Mouse (Mus musculus): ENCODE data around the gene Med16. TPM values are rescaled to one million over a fixed set of nuclear protein-coding genes. Genes with fewer than 3 reads are reported as not detected.

Med16 gene
- total and polyA plus RNA-seq, 3 experiments: 10.2 to 22.8 (median 12.1) TPM

DNA sequence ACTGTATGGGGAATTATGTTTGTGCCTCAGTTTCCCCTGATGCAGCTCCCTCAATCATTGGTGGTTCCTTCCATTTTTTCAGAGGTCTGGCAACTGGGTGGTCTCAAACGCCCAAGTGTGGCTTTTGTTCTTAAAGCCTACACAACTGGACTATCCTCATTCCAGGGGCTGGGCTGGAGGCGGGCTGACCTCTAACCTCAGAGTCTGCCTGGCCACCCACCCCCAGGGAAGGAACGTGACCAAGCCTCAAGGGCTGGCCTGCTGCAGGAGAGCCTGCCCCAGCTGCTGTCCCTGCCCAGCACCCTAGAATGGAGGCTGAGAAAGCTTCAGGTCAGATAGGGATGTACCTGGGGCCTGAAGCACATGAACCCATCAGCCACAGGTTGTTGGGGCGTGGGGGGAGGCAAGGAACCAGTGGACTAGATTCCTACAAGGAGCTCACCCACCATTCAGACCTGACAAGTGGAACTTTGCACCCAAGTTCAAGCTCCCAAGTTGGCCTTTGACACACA, 48.0 kb upstream of the Med16 start:
- Histone ChIP-seq H3K79me2 (replicated peaks; ENCODE audit: control insufficient read depth, extremely low read depth, insufficient read depth, poor library complexity, severe bottlenecking) (peaks cover 17% of the 10 kb centered on the region), H3K4me3 (replicated peaks in 1 of 3; ENCODE audit: low read depth in 2 of 3, low read length in 2 of 3, poor library complexity in 1 of 3) (no peak overlapping the region), H3K4me1 (ENCODE audit: control insufficient read depth in 1 of 2, insufficient read depth in 2 of 2) (peaks cover 29 to 61% of the 10 kb centered on the region in 2 experiments), H3K27ac (ENCODE audit: insufficient read depth, low read depth) (no peak overlapping the region), H3K4me2 (ENCODE audit: insufficient read depth, low read depth, poor library complexity, severe bottlenecking) (no peak overlapping the region), H3K9me3 (replicated peaks; ENCODE audit: low read length) (no peaks in the 10 kb centered on the region), H3K9ac (ENCODE audit: insufficient read depth, low read depth) (no peak overlapping the region), H3K36me3 (replicated peaks in 1 of 2; ENCODE audit: control insufficient read depth in 1 of 2, insufficient read depth in 1 of 2, low read length in 1 of 2) (peaks cover 16 to 34% of the 10 kb centered on the region in 2 experiments), H3K27me3 (replicated peaks) (no peaks in the 10 kb centered on the region)
- in situ Hi-C loops (cut with MboI; ENCODE audit: low pct_ligation_motif_present, low pct_unique_long_range_greater_than_20kb, low sequenced_read_pairs): no loop called here
- no peak for DNase-seq (ENCODE audit: extremely low read depth)
- dilution Hi-C loops (cut with MboI; ENCODE audit: extremely low pct_ligation_motif_present, extremely low pct_unique_long_range_greater_than_20kb, low sequenced_read_pairs): no loop called here
- TF ChIP-seq CTCF (conservative IDR thresholded peaks at IDR 0.05 in 1 of 2, IDR thresholded peaks at IDR 0.05 in 1 of 2; ENCODE audit: low read depth in 2 of 2, low read length in 2 of 2) (no peak), BHLHE40 (IDR thresholded peaks at IDR 0.05; ENCODE audit: low read depth, low read length) (no peak), KAT2A (IDR thresholded peaks at IDR 0.05; ENCODE audit: insufficient replicate concordance, low read length) (no peak), MYC (IDR thresholded peaks at IDR 0.05; ENCODE audit: low read depth, low read length) (no peak)

DNA sequence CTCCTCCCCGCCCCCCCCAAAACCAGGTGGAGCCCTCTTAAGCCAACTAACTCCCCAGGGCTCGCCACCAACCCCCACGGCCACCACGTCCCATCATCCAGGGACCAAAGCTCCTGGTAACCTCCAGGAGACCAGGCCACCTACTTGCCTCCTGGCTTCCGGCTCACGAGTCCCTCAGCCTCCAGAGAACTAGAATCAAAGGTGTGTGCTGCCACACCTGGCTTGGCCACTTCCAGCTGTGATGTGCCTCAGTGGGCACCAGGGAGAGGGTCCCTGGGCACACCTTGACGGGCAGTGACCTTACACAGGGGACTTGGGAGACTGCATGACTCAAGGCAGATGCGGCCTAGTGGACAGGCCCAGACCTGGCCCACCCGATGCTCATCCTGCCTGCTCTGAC, 47.0 kb upstream of the Med16 start:
- in situ Hi-C loops (cut with MboI; ENCODE audit: low pct_ligation_motif_present, low pct_unique_long_range_greater_than_20kb, low sequenced_read_pairs): no loop called here
- dilution Hi-C loops (cut with MboI; ENCODE audit: extremely low pct_ligation_motif_present, extremely low pct_unique_long_range_greater_than_20kb, low sequenced_read_pairs): no loop called here
- H3K27ac ChIP-seq (ENCODE audit: insufficient read depth, low read depth): peak overlapping the region; percentile 53
- H3K79me2 ChIP-seq (replicated peaks; ENCODE audit: control insufficient read depth, extremely low read depth, insufficient read depth, poor library complexity, severe bottlenecking): peaks cover 7% of the 10 kb centered on the region
- no peak overlapping the region for H3K9ac ChIP-seq (ENCODE audit: insufficient read depth, low read depth)
- no peak overlapping the region for H3K4me2 ChIP-seq (ENCODE audit: insufficient read depth, low read depth, poor library complexity, severe bottlenecking)
- H3K27me3 ChIP-seq (replicated peaks): no peaks in the 10 kb centered on the region
- no peak overlapping the region for H3K4me3 ChIP-seq (replicated peaks in 1 of 3; ENCODE audit: low read depth in 2 of 3, low read length in 2 of 3, poor library complexity in 1 of 3)
- H3K4me1 ChIP-seq (ENCODE audit: control insufficient read depth in 1 of 2, insufficient read depth in 2 of 2): peaks cover 23 to 52% of the 10 kb centered on the region in 2 experiments
- DNase-seq (ENCODE audit: extremely low read depth): no peak
- H3K36me3 ChIP-seq (replicated peaks in 1 of 2; ENCODE audit: control insufficient read depth in 1 of 2, insufficient read depth in 1 of 2, low read length in 1 of 2): peaks cover 23 to 36% of the 10 kb centered on the region in 2 experiments
- H3K9me3 ChIP-seq (replicated peaks; ENCODE audit: low read length): no peaks in the 10 kb centered on the region
- TF ChIP-seq ZNF384 (IDR thresholded peaks at IDR 0.05; ENCODE audit: low read depth, low read length): no peak
- no peak for TF ChIP-seq JUN (IDR thresholded peaks at IDR 0.05; ENCODE audit: insufficient read depth, low read depth, low read length)
- no peak for TF ChIP-seq MAFK (IDR thresholded peaks at IDR 0.05; ENCODE audit: insufficient replicate concordance, low read length)
- TF ChIP-seq MAX (IDR thresholded peaks at IDR 0.05; ENCODE audit: low read length): no peak
- TF ChIP-seq MXI1 (IDR thresholded peaks at IDR 0.05; ENCODE audit: low read depth, low read length): no peak; the same call in 1 of the 2 replicates
- TF ChIP-seq POLR2AphosphoS2 (IDR thresholded peaks at IDR 0.05; ENCODE audit: low read depth, low read length): peak; percentile 5; the same call in 1 of the 2 replicates
- TF ChIP-seq UBTF (IDR thresholded peaks at IDR 0.05; ENCODE audit: low read depth, low read length): no peak
- no peak for TF ChIP-seq IRF4 (IDR thresholded peaks at IDR 0.05; ENCODE audit: low read depth, low read length)

DNA sequence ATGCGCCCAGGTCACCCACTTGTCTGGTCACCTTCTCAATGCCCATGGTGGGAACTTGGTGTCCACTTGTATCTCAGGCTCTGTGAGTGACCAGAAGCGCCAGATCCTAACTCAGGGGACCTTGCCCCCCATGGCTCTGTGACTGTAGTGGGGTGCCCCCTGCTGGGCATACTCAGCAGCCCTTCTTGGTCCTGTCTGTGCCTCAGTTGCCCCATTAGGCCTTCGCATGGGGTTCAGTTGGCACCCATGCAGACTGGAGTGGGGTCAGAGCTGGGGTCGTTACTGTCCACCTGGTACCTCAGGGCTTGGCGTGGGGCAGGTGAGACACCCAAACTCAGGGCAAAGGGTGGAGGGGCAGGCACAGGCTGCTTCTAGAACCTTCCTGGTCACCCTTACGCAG, 45.2 kb upstream of the Med16 start:
- no peak overlapping the region for H3K4me2 ChIP-seq (ENCODE audit: insufficient read depth, low read depth, poor library complexity, severe bottlenecking)
- H3K36me3 ChIP-seq (replicated peaks in 1 of 2; ENCODE audit: control insufficient read depth in 1 of 2, insufficient read depth in 1 of 2, low read length in 1 of 2): peaks cover 40 to 53% of the 10 kb centered on the region in 2 experiments
- H3K4me3 ChIP-seq (replicated peaks in 1 of 3; ENCODE audit: low read depth in 2 of 3, low read length in 2 of 3, poor library complexity in 1 of 3): no peak overlapping the region
- dilution Hi-C loops (cut with MboI; ENCODE audit: extremely low pct_ligation_motif_present, extremely low pct_unique_long_range_greater_than_20kb, low sequenced_read_pairs) (no loop called here), in situ Hi-C loops (cut with MboI; ENCODE audit: low pct_ligation_motif_present, low pct_unique_long_range_greater_than_20kb, low sequenced_read_pairs) (no loop called here)
- peaks cover 28 to 57% of the 10 kb centered on the region in 2 experiments for H3K4me1 ChIP-seq (ENCODE audit: control insufficient read depth in 1 of 2, insufficient read depth in 2 of 2)
- no peaks in the 10 kb centered on the region for H3K79me2 ChIP-seq (replicated peaks; ENCODE audit: control insufficient read depth, extremely low read depth, insufficient read depth, poor library complexity, severe bottlenecking)
- H3K9me3 ChIP-seq (replicated peaks; ENCODE audit: low read length): no peaks in the 10 kb centered on the region
- H3K9ac ChIP-seq (ENCODE audit: insufficient read depth, low read depth): no peak overlapping the region
- H3K27ac ChIP-seq (ENCODE audit: insufficient read depth, low read depth): no peak overlapping the region
- H3K27me3 ChIP-seq (replicated peaks): no peaks in the 10 kb centered on the region
- DNase-seq (ENCODE audit: extremely low read depth): no peak
- no peak for TF ChIP-seq NRF1 (IDR thresholded peaks at IDR 0.05; ENCODE audit: low read depth, low read length)
- peak; percentile 25 to 75; a peak in 3 of 4 replicates for TF ChIP-seq CTCF (conservative IDR thresholded peaks at IDR 0.05 in 1 of 2, IDR thresholded peaks at IDR 0.05 in 1 of 2; ENCODE audit: low read depth in 2 of 2, low read length in 2 of 2)
- no peak for TF ChIP-seq GABPA (IDR thresholded peaks at IDR 0.05; ENCODE audit: insufficient replicate concordance, low read depth, low read length)
- TF ChIP-seq UBTF (IDR thresholded peaks at IDR 0.05; ENCODE audit: low read depth, low read length): no peak
- peak; percentile 5; the same call in 1 of the 2 replicates for TF ChIP-seq IRF4 (IDR thresholded peaks at IDR 0.05; ENCODE audit: low read depth, low read length)
- TF ChIP-seq MAFK (IDR thresholded peaks at IDR 0.05; ENCODE audit: insufficient replicate concordance, low read length): no peak
- TF ChIP-seq EP300 (IDR thresholded peaks at IDR 0.05; ENCODE audit: low read length): no peak
- no peak for TF ChIP-seq SIN3A (IDR thresholded peaks at IDR 0.05; ENCODE audit: low read length)
- TF ChIP-seq MAX (IDR thresholded peaks at IDR 0.05; ENCODE audit: low read length): no peak
- no peak; the same call in 1 of the 2 replicates for TF ChIP-seq TCF12 (IDR thresholded peaks at IDR 0.05; ENCODE audit: low read depth, low read length)
- TF ChIP-seq SMC3 (IDR thresholded peaks at IDR 0.05; ENCODE audit: low read depth, low read length): peak; percentile 79
- peak; percentile 69 for TF ChIP-seq RAD21 (IDR thresholded peaks at IDR 0.05; ENCODE audit: low read depth, low read length)
- no peak for TF ChIP-seq USF1 (IDR thresholded peaks at IDR 0.05; ENCODE audit: low read depth, low read length)
- no peak for TF ChIP-seq JUN (IDR thresholded peaks at IDR 0.05; ENCODE audit: insufficient read depth, low read depth, low read length)
- no peak for TF ChIP-seq JUND (conservative IDR thresholded peaks at IDR 0.05; ENCODE audit: low read depth, low read length)
- TF ChIP-seq RCOR1 (conservative IDR thresholded peaks at IDR 0.05; ENCODE audit: low read depth, low read length): no peak
- no peak for TF ChIP-seq ZNF384 (IDR thresholded peaks at IDR 0.05; ENCODE audit: low read depth, low read length)
- TF ChIP-seq MAZ (IDR thresholded peaks at IDR 0.05; ENCODE audit: low read depth, low read length): no peak
- no peak for TF ChIP-seq NELFE (IDR thresholded peaks at IDR 0.05; ENCODE audit: low read depth, low read length)
